Mouse (Mus musculus) liver, postnatal 0 days (tissue): ENCODE results near the gene Diras2.

Source experiments
- CTCF ChIP-seq: sonication (generic); IDR thresholded peaks from 2 replicates; pipeline ENCODE4 v1.5.1; 2016; ENCODE audit warnings: antibody characterized with exemption, low read depth
- EP300 ChIP-seq: IDR thresholded peaks from 2 replicates; pipeline ENCODE4 v1.6.1; 2016; ENCODE audit warnings: antibody characterized with exemption, low read depth, mild to moderate bottlenecking

- TF ChIP-seq CTCF (no peak), EP300 (no peak)
Measured at GRCm38 (mm10) chr13:52542036-52542526, 11.0 kb upstream of the Diras2 start.
